ENCODE assay signal across 14 mouse cellular contexts in genomic region chr1:182615465-182615864, GRCm38 (mm10). TPM values are rescaled to one million over a fixed set of nuclear protein-coding genes. Genes with fewer than 3 reads are reported as not detected.
DNase-seq lines count a peak whose midpoint lies in the region; TF ChIP-seq lines count a peak whose summit lies in the region.
"Had no signal": no experiment of that assay in that cellular context is flagged by ENCODE, and none has a peak within 500 bp of the region (broad histone marks: within the 10 kb centered on the region; RNA-seq: fewer than 3 reads in every experiment).

No protein-coding gene starts in this region.

- no peak for DNase-seq in gastrocnemius, adult 2 months
- no peak for DNase-seq in gastrocnemius, postnatal 25 days
- no peak for DNase-seq in left cerebral cortex, adult 2 months (ENCODE audit: extremely low spot score in 1 of 2, low spot score in 2 of 2)
- no peak for DNase-seq in left cerebral cortex, postnatal 14 days (ENCODE audit: low spot score in 2 of 2)
- peak; percentile 4 for DNase-seq in thymus, adult 2 months
- no peak for DNase-seq in thymus, postnatal 36 days
- no peak for DNase-seq in right cerebral cortex, postnatal 4 days
- DNase-seq: adrenal gland, adult 8-10 months; gastrocnemius, postnatal 36 days had no signal

- intact Hi-C loops in gastrocnemius, adult 2 months (cut with DNase I): no loop called here
- intact Hi-C loops in left cerebral cortex, adult 2 months (cut with DNase I): no loop called here
- intact Hi-C loops in left cerebral cortex, postnatal 14 days (cut with DNase I): no loop called here

- H3K4me1 ChIP-seq in thymus, adult 2 months (replicated peaks; ENCODE audit: control insufficient read depth, insufficient read depth, low read length): no peaks in the 10 kb centered on the region

- TF ChIP-seq POLR2A in thymus, adult 2 months (IDR thresholded peaks at IDR 0.05; ENCODE audit: control insufficient read depth, extremely low read depth, insufficient read depth, low read length, poor library complexity): no peak

- no peaks in the 10 kb centered on the region for H3K36me3 ChIP-seq in thymus, adult 2 months (ENCODE audit: control insufficient read depth, insufficient read depth, low read length)
- H3K36me3 ChIP-seq: forebrain, embryonic 15.5 days; midbrain, embryonic 12.5 days had no signal

- H3K27me3 ChIP-seq in thymus, adult 2 months (ENCODE audit: control insufficient read depth, insufficient read depth, low read length): no peaks in the 10 kb centered on the region
- H3K27me3 ChIP-seq: forebrain, embryonic 15.5 days; midbrain, embryonic 12.5 days had no signal

- H3K4me3 ChIP-seq in gastrocnemius, adult 2 months: no peak overlapping the region
- no peak overlapping the region for H3K4me3 ChIP-seq in left cerebral cortex, adult 2 months
- no peak overlapping the region for H3K4me3 ChIP-seq in thymus, adult 2 months (ENCODE audit: control insufficient read depth, insufficient read depth, low read length)
- H3K4me3 ChIP-seq: forebrain, embryonic 15.5 days; midbrain, embryonic 12.5 days had no signal

- no peak overlapping the region for H3K27ac ChIP-seq in gastrocnemius, adult 2 months
- no peak overlapping the region for H3K27ac ChIP-seq in left cerebral cortex, adult 2 months
- no peak overlapping the region for H3K27ac ChIP-seq in thymus, adult 2 months (ENCODE audit: control insufficient read depth, insufficient read depth, low read length)
- H3K27ac ChIP-seq: forebrain, embryonic 15.5 days; midbrain, embryonic 12.5 days had no signal

- WGBS in thymus, adult 2 months: 56% methylated on average over 1 of the region's 1 CpGs

- TF ChIP-seq CTCF in gastrocnemius, adult 2 months (IDR thresholded peaks at IDR 0.05): peak; percentile 11; the same call in 1 of the 2 replicates
- TF ChIP-seq CTCF in left cerebral cortex, adult 2 months (IDR thresholded peaks at IDR 0.05): peak; percentile 16
- no peak for TF ChIP-seq CTCF in thymus, adult 2 months (IDR thresholded peaks at IDR 0.05; ENCODE audit: borderline replicate concordance, control insufficient read depth, extremely low read depth, insufficient read depth, low read length, poor library complexity)

RNA-seq across cellular contexts. Expression of gene Capn8, which starts 50.7 kb away (rescaled TPM):
- not detected for total RNA-seq in gastrocnemius, adult 2 months (2021)
- not detected for total RNA-seq in gastrocnemius, postnatal 25 days (2021)
- not detected for total RNA-seq in left cerebral cortex, adult 2 months (2021)
- total RNA-seq in left cerebral cortex, postnatal 14 days (2021): under 1 TPM in 1 of 2 experiments, not detected in 1; 0.13 TPM
- 0.08 and 0.12 TPM in 2 replicates for polyA plus RNA-seq in thymus, adult 2 months (2012; rRNA removed)
- total RNA-seq: gastrocnemius, postnatal 36 days had no signal
- polyA plus RNA-seq: heart, embryonic 14.5 days; neural tube, embryonic 14.5 days; spleen, adult 2 months had no signal
